Mouse (Mus musculus) midbrain, embryonic 10.5 days (tissue): ENCODE measurements at regions not wholly inside any gene's neighbourhood (a gene's known extent, or its start where the extent isn't known, plus 50 kb on each side); places are given as distances from the start of the nearest gene placed in this dataset.

ENCODE experiments used
- DNase-seq: peaks from one replicate; pipeline ENCODE4 v3.0.0-alpha.2; 2017; ENCODE audit warnings: low spot score
- H3K27ac ChIP-seq: fragments of 300-500 bp; sonication (generic); replicated peaks from 2 replicates; pipeline ENCODE4 v1.5.1; 2016; ENCODE audit warnings: mild to moderate bottlenecking
- H3K27me3 ChIP-seq: fragments of 300-500 bp; sonication (generic); 2 replicates; pipeline ENCODE4 v1.6.1; 2016; ENCODE audit warnings: low read depth, mild to moderate bottlenecking; ENCODE audit not compliant: poor library complexity, severe bottlenecking
- H3K36me3 ChIP-seq: fragments of 300-500 bp; sonication (generic); 2 replicates; pipeline ENCODE4 v1.6.1; 2016; ENCODE audit warnings: mild to moderate bottlenecking, moderate library complexity
- H3K4me1 ChIP-seq: fragments of 300-500 bp; sonication (generic); 2 replicates; pipeline ENCODE4 v1.6.1; 2016
- H3K4me3 ChIP-seq: fragments of 300-500 bp; sonication (generic); 2 replicates; pipeline ENCODE4 v1.5.1; 2016; ENCODE audit warnings: mild to moderate bottlenecking, moderate library complexity
- H3K9me3 ChIP-seq: fragments of 300-500 bp; sonication (generic); replicated peaks from 2 replicates; pipeline ENCODE4 v1.6.1; 2016; ENCODE audit warnings: mild to moderate bottlenecking
- WGBS: fragments of 180-500 bp; shearing (Covaris S2); methylation state at CpG from one replicate; pipeline ENCODE4 v1.1.7; 2016; 5-methylcytosine and 5-hydroxymethylcytosine counted together

GRCm38 (mm10) chr5:101537518-101538380 is 127.0 kb downstream of the Nkx6-1 start:
- DNase-seq, result peak; percentile 70
- Histone ChIP-seq H3K36me3 (no peaks in the 10 kb centered on the region), H3K27me3 (peaks cover 98% of the 10 kb centered on the region), H3K9me3 (no peaks in the 10 kb centered on the region), H3K27ac (peak overlapping the region; percentile 70), H3K4me1 (peaks cover 47% of the 10 kb centered on the region), H3K4me3 (peak overlapping the region; percentile 38)
- under 1% methylated on average over 23 of the region's 23 CpGs for WGBS

- Histone ChIP-seq H3K4me3 (no peak overlapping the region), H3K36me3 (no peaks in the 10 kb centered on the region), H3K27ac (no peak overlapping the region), H3K9me3 (peaks cover 6% of the 10 kb centered on the region; the same call in 1 of the 2 replicates), H3K27me3 (peaks cover 98% of the 10 kb centered on the region), H3K4me1 (peaks cover 35% of the 10 kb centered on the region)
- 63% methylated on average over 5 of the region's 5 CpGs for WGBS
- no peak for DNase-seq
Measured at GRCm38 (mm10) chr5:101535451-101535850, 129.3 kb downstream of the Nkx6-1 start.

GRCm38 (mm10) chr5:101525346-101525745 is 139.4 kb downstream of the Nkx6-1 start:
- no peak overlapping the region for H3K27ac ChIP-seq
- WGBS, result 51% methylated on average over 5 of the region's 5 CpGs
- no peaks in the 10 kb centered on the region for H3K36me3 ChIP-seq
- H3K4me3 ChIP-seq, result no peak overlapping the region
- peaks cover 57% of the 10 kb centered on the region for H3K4me1 ChIP-seq
- peaks cover 100% of the 10 kb centered on the region for H3K27me3 ChIP-seq
- no peaks in the 10 kb centered on the region for H3K9me3 ChIP-seq
- DNase-seq, result no peak

GRCm38 (mm10) chr5:101524670-101525069 is 140.1 kb downstream of the Nkx6-1 start:
- Histone ChIP-seq H3K27ac (0 out of 2 replicates have a peak overlapping the region, but pooled peaks have one; percentile 20), H3K4me3 (no peak overlapping the region), H3K4me1 (peaks cover 58% of the 10 kb centered on the region), H3K9me3 (no peaks in the 10 kb centered on the region), H3K27me3 (peaks cover 100% of the 10 kb centered on the region), H3K36me3 (no peaks in the 10 kb centered on the region)
- DNase-seq, result no peak
- WGBS, result 2% methylated on average over 4 of the region's 4 CpGs

GRCm38 (mm10) chr5:101523902-101524301 is 140.9 kb downstream of the Nkx6-1 start:
- no peak for DNase-seq
- Histone ChIP-seq H3K4me1 (peaks cover 63% of the 10 kb centered on the region), H3K27me3 (peaks cover 100% of the 10 kb centered on the region), H3K27ac (peak overlapping the region; percentile 39; the same call in 1 of the 2 replicates), H3K4me3 (peak overlapping the region; percentile 26; the same call in 1 of the 2 replicates), H3K9me3 (no peaks in the 10 kb centered on the region), H3K36me3 (no peaks in the 10 kb centered on the region)
- WGBS, result 12% methylated on average over 7 of the region's 7 CpGs

- Histone ChIP-seq H3K4me3 (peak overlapping the region; percentile 26; the same call in 1 of the 2 replicates), H3K27me3 (peaks cover 100% of the 10 kb centered on the region), H3K4me1 (peaks cover 67% of the 10 kb centered on the region)
Measured at GRCm38 (mm10) chr5:101523490-101523889, 141.3 kb downstream of the Nkx6-1 start.

GRCm38 (mm10) chr5:101520935-101521655 is 143.7 kb downstream of the Nkx6-1 start:
- Histone ChIP-seq H3K36me3 (no peaks in the 10 kb centered on the region), H3K4me1 (peaks cover 69% of the 10 kb centered on the region), H3K27ac (peak overlapping the region; percentile 80), H3K27me3 (peaks cover 100% of the 10 kb centered on the region), H3K9me3 (peaks cover 8% of the 10 kb centered on the region; the same call in 1 of the 2 replicates), H3K4me3 (0 out of 2 replicates have a peak overlapping the region, but pooled peaks have one; percentile 3)
- WGBS, result 12% methylated on average over 9 of the region's 9 CpGs
- DNase-seq, result peak; percentile 79

More at GRCm38 (mm10) chr5:101523490-101523889, 141.3 kb downstream of the Nkx6-1 start:
- DNase-seq, result no peak
- no peaks in the 10 kb centered on the region for H3K9me3 ChIP-seq
- no peaks in the 10 kb centered on the region for H3K36me3 ChIP-seq
- peak overlapping the region; percentile 39 for H3K27ac ChIP-seq
- WGBS, result 15% methylated on average over 7 of the region's 7 CpGs

- peak overlapping the region; percentile 76 for H3K27ac ChIP-seq
- peaks cover 14% of the 10 kb centered on the region; the same call in 1 of the 2 replicates for H3K9me3 ChIP-seq
- H3K4me1 ChIP-seq, result peaks cover 50% of the 10 kb centered on the region
- H3K4me3 ChIP-seq, result no peak overlapping the region
- peaks cover 100% of the 10 kb centered on the region for H3K27me3 ChIP-seq
- 23% methylated on average over 14 of the region's 14 CpGs for WGBS
- peak; percentile 73 for DNase-seq
- H3K36me3 ChIP-seq, result no peaks in the 10 kb centered on the region
Measured at GRCm38 (mm10) chr5:101518791-101519547, 145.8 kb downstream of the Nkx6-1 start.

- Histone ChIP-seq H3K27ac (peak overlapping the region; percentile 42; the same call in 1 of the 2 replicates), H3K27me3 (peaks cover 45% of the 10 kb centered on the region; the same call in 1 of the 2 replicates), H3K4me3 (no peak overlapping the region), H3K36me3 (no peaks in the 10 kb centered on the region), H3K9me3 (no peaks in the 10 kb centered on the region), H3K4me1 (peaks cover 13% of the 10 kb centered on the region)
- 93% methylated on average over 14 of the region's 14 CpGs for WGBS
- DNase-seq, result no peak
Measured at GRCm38 (mm10) chr5:101497698-101498048, 167.1 kb downstream of the Nkx6-1 start.

- peak; percentile 28 for DNase-seq
- Histone ChIP-seq H3K36me3 (no peaks in the 10 kb centered on the region), H3K9me3 (no peaks in the 10 kb centered on the region), H3K27ac (peak overlapping the region; percentile 42; the same call in 1 of the 2 replicates), H3K4me3 (no peak overlapping the region), H3K4me1 (peaks cover 13% of the 10 kb centered on the region), H3K27me3 (peaks cover 44% of the 10 kb centered on the region; the same call in 1 of the 2 replicates)
- 69% methylated on average over 16 of the region's 16 CpGs for WGBS
Measured at GRCm38 (mm10) chr5:101496924-101497697, 167.7 kb downstream of the Nkx6-1 start.

GRCm38 (mm10) chr5:101496161-101496560 is 168.6 kb downstream of the Nkx6-1 start:
- Histone ChIP-seq H3K27me3 (peaks cover 49% of the 10 kb centered on the region; the same call in 1 of the 2 replicates), H3K4me3 (no peak overlapping the region)
- WGBS, result 95% methylated on average over 9 of the region's 9 CpGs

More at GRCm38 (mm10) chr5:101496161-101496560, 168.6 kb downstream of the Nkx6-1 start:
- Histone ChIP-seq H3K4me1 (peaks cover 14% of the 10 kb centered on the region), H3K9me3 (no peaks in the 10 kb centered on the region), H3K36me3 (no peaks in the 10 kb centered on the region), H3K27ac (no peak overlapping the region)
- DNase-seq, result no peak
